Mouse (Mus musculus) embryonic fibroblast, embryonic 13.5 days (primary cell): Measurements from ENCODE around the gene Tmem127. TPM values are rescaled to one million over a fixed set of nuclear protein-coding genes. Genes with fewer than 3 reads are reported as not detected.
"Not testable (repeated sequence)": the region's sequence is repeated elsewhere in the genome, so short reads cannot be mapped to it uniquely, and the experiment has no call there.

Source experiments
- H3K27ac ChIP-seq: 2 replicates; pipeline ENCODE4 v1.5.1; 2012; ENCODE audit warnings: low read length, control low read depth, inconsistent platforms; ENCODE audit not compliant: insufficient read depth
- H3K4me1 ChIP-seq: 2 replicates; pipeline ENCODE4 v1.6.1; 2011; ENCODE audit warnings: low read length; ENCODE audit not compliant: control insufficient read depth, insufficient read depth
- H3K4me3 ChIP-seq: 2 replicates; pipeline ENCODE4 v1.5.1; 2011; ENCODE audit warnings: mild to moderate bottlenecking, control low read depth, low read length; ENCODE audit not compliant: insufficient read depth
- CTCF ChIP-seq: IDR thresholded peaks from 2 replicates; pipeline ENCODE4 v1.5.1; 2011; ENCODE audit warnings: mild to moderate bottlenecking, control low read depth, low read length, moderate library complexity, borderline replicate concordance; ENCODE audit not compliant: insufficient read depth
- POLR2A ChIP-seq: IDR thresholded peaks from 2 replicates; pipeline ENCODE4 v1.6.1; 2011; ENCODE audit warnings: low read depth, mild to moderate bottlenecking, control low read depth, low read length, moderate library complexity
- polyA plus RNA-seq: library from polyadenylated mRNA; stranded (reverse); fragments of >200 nt; gene quantifications from 2 replicates; pipeline ENCODE4 v1.2.4, GENCODE M21; 2011; ENCODE audit warnings: low read depth; ENCODE audit not compliant: missing spikeins, insufficient read length

The Tmem127 gene
- polyA plus RNA-seq = 59.2 and 61.2 TPM in 2 replicates

- TF ChIP-seq POLR2A (peak; percentile 62), CTCF (no peak)
- Histone ChIP-seq H3K4me3 (peak within 1 kb of the TSS; percentile 91), H3K4me1 (peaks cover 14% of the 10 kb centered on the region), H3K27ac (peak within 1 kb of the TSS; percentile 58; the same call in 1 of the 2 replicates)
Measured at GRCm38 (mm10) chr2:127247592-127248333, at the start of gene Tmem127, which contains the start of gene Ciao1. Gene Tmem127, plus strand, starts transcription at chr2:127247908. Gene Ciao1, minus strand, starts transcription at chr2:127247816.

DNA sequence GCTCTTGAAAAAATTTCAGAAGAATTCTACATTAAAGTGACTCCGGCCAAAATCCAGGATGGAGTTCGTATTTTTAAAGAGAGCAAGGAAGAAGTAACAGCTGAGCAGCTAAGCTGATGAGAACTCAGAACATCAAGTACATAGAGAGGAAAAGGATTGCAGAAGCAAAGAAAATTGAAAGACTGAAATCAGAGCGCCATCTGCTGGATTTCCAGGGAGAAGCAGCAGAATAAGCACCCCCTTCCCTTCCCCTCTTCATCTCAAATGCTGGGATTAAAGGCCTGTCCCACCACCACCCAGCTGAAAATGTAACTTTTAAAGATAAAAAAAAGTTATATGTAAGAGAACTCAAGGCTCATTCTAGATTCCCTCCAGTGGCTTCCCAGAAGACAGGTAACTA is 42.8 kb upstream of the Tmem127 start:
- H3K4me1 ChIP-seq = no peaks in the 10 kb centered on the region
- H3K27ac ChIP-seq = no peak overlapping the region
- TF ChIP-seq POLR2A (no peak), CTCF (0 out of 2 replicates have a peak, but pooled peaks have one; percentile 13)
- H3K4me3 ChIP-seq = no peak overlapping the region

DNA sequence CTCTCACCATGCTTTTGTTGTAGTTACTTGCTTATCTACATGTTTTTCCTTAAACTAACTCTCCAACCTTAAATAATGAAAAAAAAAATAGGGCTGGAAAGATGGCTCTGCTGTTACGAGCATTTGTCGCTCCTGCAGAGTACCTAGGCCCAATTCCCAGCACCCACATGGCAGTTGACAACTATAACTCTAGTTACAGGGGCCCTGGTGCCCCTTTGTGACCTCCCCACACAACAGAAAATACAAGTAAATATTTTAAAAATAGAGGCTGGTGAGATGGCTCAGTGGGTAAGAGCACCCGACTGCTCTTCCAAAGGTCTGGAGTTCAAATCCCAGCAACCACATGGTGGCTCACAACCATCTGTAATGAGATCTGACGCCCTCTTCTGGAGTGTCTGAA is 41.8 kb upstream of the Tmem127 start:
- H3K27ac ChIP-seq, H3K4me3 ChIP-seq, H3K4me1 ChIP-seq: not testable (repeated sequence)

GRCm38 (mm10) chr2:127206916-127207315 is 40.8 kb upstream of the Tmem127 start:
- TF ChIP-seq CTCF (no peak), POLR2A (no peak)
- Histone ChIP-seq H3K4me3 (no peak overlapping the region), H3K27ac (no peak overlapping the region), H3K4me1 (no peaks in the 10 kb centered on the region)

- no peaks in the 10 kb centered on the region for H3K4me1 ChIP-seq
- H3K27ac ChIP-seq = peak within 1 kb of the TSS; percentile 26; the same call in 1 of the 2 replicates
- peak; percentile 74 for TF ChIP-seq POLR2A
- TF ChIP-seq CTCF = no peak
- peak within 1 kb of the TSS; percentile 77 for H3K4me3 ChIP-seq
Measured at GRCm38 (mm10) chr2:127207547-127208451, 39.9 kb upstream of the Tmem127 start, which contains the start of the genes 1810024B03Rik and Snrnp200. Gene 1810024B03Rik, minus strand, starts transcription at chr2:127208280. Gene Snrnp200, plus strand, starts transcription at chr2:127208386.

- no peaks in the 10 kb centered on the region for H3K4me1 ChIP-seq
- TF ChIP-seq CTCF = no peak
- no peak for TF ChIP-seq POLR2A
- no peak overlapping the region for H3K27ac ChIP-seq
- H3K4me3 ChIP-seq = peak overlapping the region; percentile 77
Measured at GRCm38 (mm10) chr2:127208452-127208769, 39.3 kb upstream of the Tmem127 start.

DNA sequence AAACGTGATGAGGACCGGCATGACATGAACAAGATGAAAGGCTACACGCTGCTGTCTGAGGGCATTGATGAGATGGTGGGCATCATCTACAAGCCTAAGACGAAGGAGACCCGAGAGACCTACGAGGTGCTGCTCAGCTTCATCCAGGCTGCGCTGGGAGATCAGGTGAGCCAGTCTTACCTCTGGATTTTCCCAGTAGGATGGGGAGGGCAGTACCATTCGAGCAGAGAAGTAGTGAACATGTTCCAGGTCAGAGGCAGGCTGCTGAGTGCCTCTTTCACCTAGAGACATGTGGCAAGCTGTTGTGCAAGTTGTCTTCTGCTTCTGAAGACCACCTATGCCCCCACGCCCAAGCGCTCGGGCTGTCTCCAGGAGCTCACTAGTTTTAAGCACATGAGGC is 37.0 kb upstream of the Tmem127 start:
- TF ChIP-seq POLR2A = no peak
- no peak for TF ChIP-seq CTCF
- H3K27ac ChIP-seq = no peak overlapping the region
- H3K4me3 ChIP-seq = no peak overlapping the region
- H3K4me1 ChIP-seq = no peaks in the 10 kb centered on the region

DNA sequence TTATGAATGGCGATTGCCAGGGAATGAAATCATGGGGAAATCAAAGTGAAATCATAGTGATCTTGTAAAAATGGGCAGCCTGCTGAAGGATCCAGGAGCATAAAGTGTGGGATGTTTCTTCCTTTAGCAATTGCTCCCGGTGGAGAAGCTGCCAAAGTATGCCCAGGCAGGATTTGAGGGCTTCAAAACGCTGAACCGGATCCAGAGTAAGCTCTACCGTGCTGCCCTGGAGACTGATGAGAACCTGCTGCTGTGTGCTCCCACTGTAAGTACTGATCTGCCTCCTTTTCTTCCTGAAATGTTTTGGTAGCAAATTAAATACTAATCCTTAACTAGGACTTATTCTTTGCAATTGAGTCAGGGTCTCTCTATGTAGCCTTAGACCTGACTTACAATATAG is 30.0 kb upstream of the Tmem127 start:
- Histone ChIP-seq H3K4me1 (no peaks in the 10 kb centered on the region), H3K27ac (no peak overlapping the region)
- TF ChIP-seq CTCF (no peak), POLR2A (no peak)

GRCm38 (mm10) chr2:127225261-127225660 is 22.4 kb upstream of the Tmem127 start:
- no peak overlapping the region for H3K27ac ChIP-seq
- H3K4me1 ChIP-seq = no peaks in the 10 kb centered on the region
- no peak for TF ChIP-seq CTCF
- H3K4me3 ChIP-seq = no peak overlapping the region

More for the DNA sequence above, 30.0 kb upstream of the Tmem127 start:
- no peak overlapping the region for H3K4me3 ChIP-seq

DNA sequence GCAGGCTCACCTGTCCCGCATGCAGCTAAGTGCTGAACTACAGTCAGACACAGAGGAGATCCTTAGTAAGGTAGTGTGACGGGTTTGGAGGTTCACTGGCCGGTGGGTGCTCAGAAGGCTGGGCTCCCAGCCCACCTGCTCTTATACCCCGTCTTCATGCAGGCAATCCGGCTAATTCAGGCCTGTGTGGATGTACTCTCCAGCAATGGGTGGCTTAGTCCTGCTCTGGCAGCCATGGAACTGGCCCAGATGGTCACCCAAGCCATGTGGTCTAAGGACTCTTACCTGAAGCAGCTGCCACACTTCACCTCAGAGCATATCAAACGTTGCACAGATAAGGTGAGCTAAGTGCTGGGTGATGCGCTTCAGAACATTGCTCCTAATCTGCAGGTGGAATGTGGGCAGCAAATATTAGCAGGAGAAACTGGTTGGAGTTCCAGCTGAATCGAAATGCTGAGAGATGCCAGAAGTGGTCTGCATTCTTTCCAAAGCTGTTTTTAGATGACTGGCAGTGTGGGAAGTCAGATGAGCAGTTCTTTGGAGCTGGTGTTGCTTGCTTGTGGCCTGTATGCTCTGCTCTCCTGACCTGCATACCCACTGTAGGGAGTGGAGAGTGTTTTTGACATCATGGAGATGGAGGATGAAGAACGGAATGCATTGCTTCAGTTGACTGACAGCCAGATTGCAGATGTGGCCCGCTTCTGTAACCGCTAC is 9.7 kb upstream of the Tmem127 start:
- Histone ChIP-seq H3K4me3 (no peak overlapping the region), H3K4me1 (no peaks in the 10 kb centered on the region), H3K27ac (no peak overlapping the region)
- no peak for TF ChIP-seq CTCF
- TF ChIP-seq POLR2A = no peak
